Mouse (Mus musculus): Measurements from ENCODE around the gene Atrnl1. TPM values are rescaled to one million over a fixed set of nuclear protein-coding genes. Genes with fewer than 3 reads are reported as not detected.

Gene Atrnl1
- polyA plus RNA-seq, 1 experiment from 2014 or later = 8.9 TPM

- Histone ChIP-seq H3K9ac (replicated peaks; ENCODE audit: low read length) (no peak overlapping the region), H3K27ac (ENCODE audit: low read length) (0 out of 2 replicates have a peak overlapping the region, but pooled peaks have one; percentile 30), H3K36me3 (ENCODE audit: insufficient read depth, low read length) (no peaks in the 10 kb centered on the region), H3K9me3 (ENCODE audit: low read length) (no peaks in the 10 kb centered on the region), H3K4me2 (replicated peaks; ENCODE audit: low read depth, low read length) (no peak overlapping the region; the same call in 1 of the 2 replicates), H3K4me3 (ENCODE audit: low read length) (no peak overlapping the region), H3K4me1 (ENCODE audit: insufficient read depth, low read length) (peaks cover 20% of the 10 kb centered on the region), H3K27me3 (ENCODE audit: insufficient read depth, low read length) (no peaks in the 10 kb centered on the region)
- 55% methylated on average over 11 of the region's 11 CpGs for WGBS
- no peak for ATAC-seq (ENCODE audit: low FRiP score, low TSS enrichment)
Measured at GRCm38 (mm10) chr19:58118864-58119263, 508.0 kb downstream of the Atrnl1 start.

GRCm38 (mm10) chr19:58119681-58120173 is 508.9 kb downstream of the Atrnl1 start:
- Histone ChIP-seq H3K9me3 (ENCODE audit: low read length) (no peaks in the 10 kb centered on the region), H3K9ac (replicated peaks; ENCODE audit: low read length) (no peak overlapping the region), H3K36me3 (ENCODE audit: insufficient read depth, low read length) (no peaks in the 10 kb centered on the region), H3K27ac (ENCODE audit: low read length) (peak overlapping the region; percentile 57), H3K4me1 (ENCODE audit: insufficient read depth, low read length) (peaks cover 22% of the 10 kb centered on the region), H3K4me2 (replicated peaks; ENCODE audit: low read depth, low read length) (peak overlapping the region; percentile 27; the same call in 1 of the 2 replicates), H3K4me3 (ENCODE audit: low read length) (no peak overlapping the region), H3K27me3 (ENCODE audit: insufficient read depth, low read length) (no peaks in the 10 kb centered on the region)
- ATAC-seq (ENCODE audit: low FRiP score, low TSS enrichment) = peak; percentile 81
- WGBS = 7% methylated on average over 13 of the region's 13 CpGs

GRCm38 (mm10) chr19:58120661-58121060 is 509.8 kb downstream of the Atrnl1 start:
- Histone ChIP-seq H3K36me3 (ENCODE audit: insufficient read depth, low read length) (no peaks in the 10 kb centered on the region), H3K27ac (ENCODE audit: low read length) (no peak overlapping the region), H3K9ac (replicated peaks; ENCODE audit: low read length) (no peak overlapping the region), H3K4me2 (replicated peaks; ENCODE audit: low read depth, low read length) (no peak overlapping the region), H3K27me3 (ENCODE audit: insufficient read depth, low read length) (no peaks in the 10 kb centered on the region), H3K4me3 (ENCODE audit: low read length) (no peak overlapping the region), H3K4me1 (ENCODE audit: insufficient read depth, low read length) (peaks cover 28% of the 10 kb centered on the region), H3K9me3 (ENCODE audit: low read length) (no peaks in the 10 kb centered on the region)
- 82% methylated on average over 9 of the region's 9 CpGs for WGBS
- no peak for ATAC-seq (ENCODE audit: low FRiP score, low TSS enrichment)

DNA sequence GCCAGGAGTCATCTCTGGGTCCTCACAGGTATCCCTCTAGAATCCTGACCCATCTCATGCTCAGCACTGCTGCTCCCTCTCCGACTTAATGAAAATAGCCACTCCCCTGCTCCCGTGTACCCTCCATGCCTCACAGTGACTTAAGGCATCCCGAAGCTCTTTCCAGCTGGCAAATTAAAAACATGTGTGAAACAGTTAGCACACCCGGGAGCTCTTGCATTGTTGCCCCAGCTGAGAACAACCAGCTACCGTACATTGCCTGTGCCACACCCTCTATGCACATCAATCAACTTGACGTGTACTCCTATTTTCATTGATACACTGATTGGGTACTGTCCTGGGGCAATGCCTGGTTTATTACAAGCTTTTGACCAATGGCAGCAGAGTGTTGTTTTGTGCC is 510.8 kb downstream of the Atrnl1 start:
- Histone ChIP-seq H3K4me3 (ENCODE audit: low read length) (no peak overlapping the region), H3K27ac (ENCODE audit: low read length) (no peak overlapping the region), H3K4me1 (ENCODE audit: insufficient read depth, low read length) (peaks cover 28% of the 10 kb centered on the region), H3K27me3 (ENCODE audit: insufficient read depth, low read length) (no peaks in the 10 kb centered on the region), H3K4me2 (replicated peaks; ENCODE audit: low read depth, low read length) (no peak overlapping the region), H3K9me3 (ENCODE audit: low read length) (no peaks in the 10 kb centered on the region), H3K36me3 (ENCODE audit: insufficient read depth, low read length) (no peaks in the 10 kb centered on the region), H3K9ac (replicated peaks; ENCODE audit: low read length) (no peak overlapping the region)
- WGBS = 62% methylated on average over 6 of the region's 6 CpGs
- ATAC-seq (ENCODE audit: low FRiP score, low TSS enrichment) = no peak

DNA sequence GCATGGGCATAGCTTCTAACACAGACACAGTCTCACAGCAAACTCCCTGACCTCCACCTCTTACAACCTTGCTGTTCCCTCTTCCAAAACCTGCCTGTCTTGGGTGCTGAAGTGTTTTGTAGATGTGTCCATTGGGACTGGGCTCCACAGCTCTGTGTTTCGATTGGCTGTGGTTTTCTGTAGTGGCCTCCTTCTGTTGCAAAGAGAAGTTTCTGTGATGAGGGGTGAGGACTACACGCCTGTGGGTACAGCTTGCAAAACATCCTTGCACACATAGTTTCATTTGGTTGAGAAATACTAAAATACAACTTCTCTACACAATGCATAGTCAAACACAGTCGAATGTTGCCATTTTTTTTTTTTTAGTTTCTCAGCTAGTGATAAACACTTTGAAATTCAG is 512.8 kb downstream of the Atrnl1 start:
- no peak for ATAC-seq (ENCODE audit: low FRiP score, low TSS enrichment)
- Histone ChIP-seq H3K27me3 (ENCODE audit: insufficient read depth, low read length) (no peaks in the 10 kb centered on the region), H3K36me3 (ENCODE audit: insufficient read depth, low read length) (no peaks in the 10 kb centered on the region), H3K27ac (ENCODE audit: low read length) (no peak overlapping the region), H3K4me2 (replicated peaks; ENCODE audit: low read depth, low read length) (no peak overlapping the region), H3K4me1 (ENCODE audit: insufficient read depth, low read length) (peaks cover 24% of the 10 kb centered on the region), H3K4me3 (ENCODE audit: low read length) (no peak overlapping the region), H3K9me3 (ENCODE audit: low read length) (no peaks in the 10 kb centered on the region), H3K9ac (replicated peaks; ENCODE audit: low read length) (no peak overlapping the region)
- WGBS = 87% methylated on average over 3 of the region's 3 CpGs

DNA sequence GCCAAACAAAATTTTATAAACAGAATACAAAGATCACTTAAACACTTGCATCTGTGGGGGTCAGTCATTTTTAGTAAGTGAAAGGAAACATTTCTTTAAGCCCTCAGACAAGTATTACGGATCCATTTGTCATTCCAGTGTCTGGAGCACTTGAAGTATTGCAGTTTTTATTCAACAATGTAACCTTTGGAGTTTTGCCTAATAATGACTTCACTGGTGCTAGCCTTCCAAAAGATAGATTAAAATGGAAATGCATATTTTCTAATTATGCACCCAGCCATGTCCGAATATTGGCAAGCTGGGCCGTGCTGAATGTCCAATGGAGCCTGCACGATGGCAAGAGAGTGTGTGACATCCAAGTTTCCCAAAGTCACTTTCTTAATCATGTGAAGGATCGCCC is 513.7 kb downstream of the Atrnl1 start:
- H3K4me1 ChIP-seq (ENCODE audit: insufficient read depth, low read length) = peaks cover 15% of the 10 kb centered on the region
- H3K27me3 ChIP-seq (ENCODE audit: insufficient read depth, low read length) = no peaks in the 10 kb centered on the region
- H3K4me2 ChIP-seq (replicated peaks; ENCODE audit: low read depth, low read length) = no peak overlapping the region
- H3K9ac ChIP-seq (replicated peaks; ENCODE audit: low read length) = no peak overlapping the region
- no peak for ATAC-seq (ENCODE audit: low FRiP score, low TSS enrichment)
- H3K9me3 ChIP-seq (ENCODE audit: low read length) = peaks cover 4% of the 10 kb centered on the region; the same call in 1 of the 2 replicates
- 0 out of 2 replicates have a peak overlapping the region, but pooled peaks have one; percentile 12 for H3K4me3 ChIP-seq (ENCODE audit: low read length)
- H3K36me3 ChIP-seq (ENCODE audit: insufficient read depth, low read length) = 0 out of 2 replicates have a peak, but pooled peaks cover under 1% of the 10 kb centered on the region
- no peak overlapping the region for H3K27ac ChIP-seq (ENCODE audit: low read length)
- WGBS = 35% methylated on average over 5 of the region's 5 CpGs

DNA sequence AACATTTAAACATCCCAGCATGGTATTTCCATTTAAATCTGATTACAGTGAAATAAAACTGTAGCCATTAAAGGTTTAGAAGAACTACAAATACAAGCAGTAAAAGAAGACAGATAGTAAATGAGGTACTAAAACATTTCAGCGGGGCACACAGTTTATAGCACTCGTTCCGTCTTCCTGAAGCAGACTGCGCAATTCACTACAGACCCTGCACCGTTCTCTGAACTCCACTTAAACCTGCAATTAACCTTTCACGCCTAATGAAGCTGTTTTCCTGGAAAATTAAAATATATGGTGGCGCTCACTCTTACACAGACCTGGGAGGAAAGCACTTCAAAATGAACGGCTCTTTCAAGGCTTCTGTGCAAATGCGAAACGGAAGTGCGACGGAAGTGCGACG is 514.2 kb downstream of the Atrnl1 start:
- H3K9ac ChIP-seq (replicated peaks; ENCODE audit: low read length) = no peak overlapping the region
- 0 out of 2 replicates have a peak, but pooled peaks cover 5% of the 10 kb centered on the region for H3K36me3 ChIP-seq (ENCODE audit: insufficient read depth, low read length)
- no peak overlapping the region for H3K27ac ChIP-seq (ENCODE audit: low read length)
- no peaks in the 10 kb centered on the region for H3K27me3 ChIP-seq (ENCODE audit: insufficient read depth, low read length)
- peak overlapping the region; percentile 12; the same call in 1 of the 2 replicates for H3K4me3 ChIP-seq (ENCODE audit: low read length)
- WGBS = 16% methylated on average over 14 of the region's 14 CpGs
- peak; percentile 47 for ATAC-seq (ENCODE audit: low FRiP score, low TSS enrichment)
- peaks cover 10% of the 10 kb centered on the region for H3K4me1 ChIP-seq (ENCODE audit: insufficient read depth, low read length)
- peak overlapping the region; percentile 44 for H3K4me2 ChIP-seq (replicated peaks; ENCODE audit: low read depth, low read length)
- peaks cover 8% of the 10 kb centered on the region for H3K9me3 ChIP-seq (ENCODE audit: low read length)

DNA sequence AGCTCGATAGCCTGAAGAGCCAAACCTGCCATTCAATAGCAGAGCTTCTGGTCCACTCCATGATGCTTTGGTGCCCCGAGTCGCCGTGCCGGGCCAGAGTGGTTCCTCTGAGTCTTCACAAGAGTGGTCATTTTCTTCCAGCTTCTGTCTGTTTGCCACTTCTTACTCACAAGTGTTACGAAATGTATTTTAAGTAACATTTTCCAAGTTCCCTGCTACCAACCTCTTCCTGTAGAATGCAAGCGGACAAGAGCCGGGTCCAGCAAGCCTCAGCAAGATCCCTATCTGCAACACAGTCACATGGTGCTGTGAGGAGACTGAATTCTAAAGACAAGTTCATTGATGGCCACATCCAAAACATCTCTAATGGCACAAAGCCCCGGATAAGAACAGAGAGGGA is 521.1 kb downstream of the Atrnl1 start:
- no peak overlapping the region for H3K4me3 ChIP-seq (ENCODE audit: low read length)
- H3K9me3 ChIP-seq (ENCODE audit: low read length) = peaks cover 9% of the 10 kb centered on the region
- no peak for ATAC-seq (ENCODE audit: low FRiP score, low TSS enrichment)
- H3K27me3 ChIP-seq (ENCODE audit: insufficient read depth, low read length) = no peaks in the 10 kb centered on the region
- H3K9ac ChIP-seq (replicated peaks; ENCODE audit: low read length) = no peak overlapping the region
- no peak overlapping the region for H3K27ac ChIP-seq (ENCODE audit: low read length)
- no peaks in the 10 kb centered on the region for H3K4me1 ChIP-seq (ENCODE audit: insufficient read depth, low read length)
- peaks cover 13% of the 10 kb centered on the region for H3K36me3 ChIP-seq (ENCODE audit: insufficient read depth, low read length)
- WGBS = 92% methylated on average over 9 of the region's 9 CpGs
- H3K4me2 ChIP-seq (replicated peaks; ENCODE audit: low read depth, low read length) = no peak overlapping the region

GRCm38 (mm10) chr19:58140191-58140784 is 529.5 kb downstream of the Atrnl1 start:
- H3K36me3 ChIP-seq (ENCODE audit: insufficient read depth, low read length) = no peaks in the 10 kb centered on the region
- 18% methylated on average over 13 of the region's 13 CpGs for WGBS
- no peak overlapping the region for H3K4me3 ChIP-seq (ENCODE audit: low read length)

GRCm38 (mm10) chr19:58143853-58144454 is 533.1 kb downstream of the Atrnl1 start:
- Histone ChIP-seq H3K27ac (ENCODE audit: low read length) (no peak overlapping the region), H3K4me3 (ENCODE audit: low read length) (no peak overlapping the region), H3K4me2 (replicated peaks; ENCODE audit: low read depth, low read length) (no peak overlapping the region), H3K9me3 (ENCODE audit: low read length) (no peaks in the 10 kb centered on the region), H3K4me1 (ENCODE audit: insufficient read depth, low read length) (peaks cover 6% of the 10 kb centered on the region; the same call in 1 of the 2 replicates), H3K36me3 (ENCODE audit: insufficient read depth, low read length) (no peaks in the 10 kb centered on the region), H3K27me3 (ENCODE audit: insufficient read depth, low read length) (no peaks in the 10 kb centered on the region), H3K9ac (replicated peaks; ENCODE audit: low read length) (no peak overlapping the region)
- ATAC-seq (ENCODE audit: low FRiP score, low TSS enrichment) = no peak
- 84% methylated on average over 7 of the region's 7 CpGs for WGBS

More at GRCm38 (mm10) chr19:58140191-58140784, 529.5 kb downstream of the Atrnl1 start:
- Histone ChIP-seq H3K27me3 (ENCODE audit: insufficient read depth, low read length) (no peaks in the 10 kb centered on the region), H3K9ac (replicated peaks; ENCODE audit: low read length) (no peak overlapping the region), H3K27ac (ENCODE audit: low read length) (no peak overlapping the region), H3K4me1 (ENCODE audit: insufficient read depth, low read length) (peaks cover 9% of the 10 kb centered on the region; the same call in 1 of the 2 replicates), H3K4me2 (replicated peaks; ENCODE audit: low read depth, low read length) (no peak overlapping the region), H3K9me3 (ENCODE audit: low read length) (no peaks in the 10 kb centered on the region)
- no peak for ATAC-seq (ENCODE audit: low FRiP score, low TSS enrichment)

Measured in kidney, embryonic 16.5 days (tissue).